Mouse (Mus musculus) kidney, adult 11 months (tissue): ENCODE results near the gene Krtap5-2.
"Not testable (repeated sequence)": the region's sequence is repeated elsewhere in the genome, so short reads cannot be mapped to it uniquely, and the experiment has no call there.

Experiments
- DNase-seq: peaks from one replicate; pipeline ENCODE4 v3.0.0; 2022

Krtap5-2 gene

GRCm38 (mm10) chr7:142175905-142176304 lies at the start of gene Krtap5-2:
Gene Krtap5-2, minus strand, starts transcription at chr7:142176005.
- DNase-seq: not testable (repeated sequence)

GRCm38 (mm10) chr7:142224518-142224917 lies 48.7 kb upstream of the Krtap5-2 start:
- DNase-seq: no peak

GRCm38 (mm10) chr7:142212136-142212535 lies 36.3 kb upstream of the Krtap5-2 start:
- not testable (repeated sequence) for DNase-seq

DNA sequence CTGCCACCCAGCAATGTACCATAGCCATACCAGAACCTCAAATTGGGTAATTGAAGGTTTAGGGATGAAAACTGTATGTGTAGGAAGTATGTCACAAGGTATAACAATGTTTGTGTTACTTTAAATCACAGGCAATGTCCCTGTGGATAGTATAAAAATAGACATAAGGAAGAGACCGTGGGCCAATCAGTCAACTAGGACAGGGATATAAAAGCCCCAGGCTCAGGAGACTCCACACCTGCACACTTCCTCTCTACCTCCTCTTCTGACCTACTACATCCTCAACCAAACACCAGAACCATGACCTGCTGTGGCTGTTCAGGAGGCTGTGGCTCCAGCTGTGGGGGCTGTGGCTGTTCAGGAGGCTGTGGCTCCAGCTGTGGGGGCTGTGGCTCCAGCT lies 35.8 kb upstream of the Krtap5-2 start, which contains the start of gene Gm7579:
TSS of gene Gm7579 (plus strand) at position 301 of the 400 bp plus-strand sequence.
- no peak for DNase-seq

DNA sequence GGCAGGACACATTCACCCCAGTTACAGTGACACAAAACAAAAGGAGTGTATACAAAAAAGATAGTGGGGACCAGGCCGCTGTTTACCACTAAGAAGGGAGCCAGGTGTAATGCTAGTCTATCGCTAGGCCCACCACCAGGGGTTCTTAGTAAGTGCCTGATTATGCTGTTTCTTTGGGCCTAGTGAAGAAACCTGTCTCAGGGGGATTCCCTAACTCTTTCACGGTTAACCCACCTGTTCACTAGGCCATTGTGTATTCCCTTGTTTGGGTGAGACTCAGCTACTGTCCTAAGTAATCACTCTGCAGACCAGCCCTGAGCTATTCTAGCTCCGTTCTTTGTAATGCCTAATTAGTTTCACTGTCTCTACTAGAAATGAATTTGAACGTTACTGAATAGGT lies 31.1 kb upstream of the Krtap5-2 start:
- DNase-seq: not testable (repeated sequence)

GRCm38 (mm10) chr7:142205488-142205887 lies 29.7 kb upstream of the Krtap5-2 start:
- DNase-seq: no peak

DNA sequence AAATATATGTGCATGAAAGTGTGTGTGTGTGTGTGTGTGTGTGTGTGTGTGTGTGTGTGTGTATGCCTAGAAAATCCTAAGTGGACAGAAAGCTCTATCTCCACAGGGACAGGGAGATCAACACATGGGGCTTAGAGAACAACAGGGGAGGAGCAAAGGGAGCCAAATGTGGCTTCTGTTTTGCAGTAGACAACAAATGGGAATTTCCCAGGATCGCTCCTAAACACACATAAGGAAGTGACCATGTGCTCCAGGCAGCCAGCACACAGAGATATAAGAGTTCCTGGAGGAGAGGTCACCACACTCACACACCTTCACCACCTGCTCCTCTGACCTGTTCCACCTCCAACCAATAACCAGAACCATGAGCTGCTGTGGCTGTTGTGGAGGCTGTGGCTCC lies 25.3 kb upstream of the Krtap5-2 start, which contains the start of gene Krtap5-3:
TSS of gene Krtap5-3 (plus strand) at position 301 of the 400 bp plus-strand sequence.
- no peak for DNase-seq

GRCm38 (mm10) chr7:142198748-142199147 lies 22.9 kb upstream of the Krtap5-2 start:
- no peak for DNase-seq

- no peak for DNase-seq
Observed at GRCm38 (mm10) chr7:142190289-142190688, 14.5 kb upstream of the Krtap5-2 start, which contains the start of gene Gm10153. Gene Gm10153, minus strand, starts transcription at chr7:142190389.

- no peak for DNase-seq
Observed at GRCm38 (mm10) chr7:142188156-142188555, 12.4 kb upstream of the Krtap5-2 start.

GRCm38 (mm10) chr7:142181021-142181420 lies 5.2 kb upstream of the Krtap5-2 start:
- DNase-seq: no peak

DNA sequence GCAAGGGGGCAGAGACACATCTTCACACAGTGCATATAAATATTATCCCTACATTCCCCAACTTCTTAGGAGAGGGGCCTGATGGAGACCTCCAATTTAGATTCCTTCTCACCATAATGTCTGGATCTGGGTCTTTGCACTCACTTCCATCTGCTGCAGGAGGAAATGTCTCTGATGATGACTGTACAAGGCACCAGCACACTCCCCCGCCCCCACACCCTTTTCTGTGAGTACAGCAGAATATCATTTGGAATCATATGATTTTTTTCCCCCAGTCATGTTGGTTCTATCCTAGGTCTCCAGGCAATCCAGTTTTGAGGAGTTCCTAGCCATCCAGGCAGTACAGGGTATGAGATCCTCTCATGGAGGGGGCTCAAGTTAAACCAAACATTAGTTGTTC lies 2.9 kb upstream of the Krtap5-2 start:
- DNase-seq: no peak

GRCm38 (mm10) chr7:142169836-142170235 lies 6.0 kb downstream of the Krtap5-2 start:
- DNase-seq: no peak

- not testable (repeated sequence) for DNase-seq
Observed at GRCm38 (mm10) chr7:142165639-142166038, 10.2 kb downstream of the Krtap5-2 start, which contains the start of gene Gm4553. Gene Gm4553, minus strand, starts transcription at chr7:142165739.

- no peak for DNase-seq
Observed at GRCm38 (mm10) chr7:142159366-142159765, 16.4 kb downstream of the Krtap5-2 start.

- not testable (repeated sequence) for DNase-seq
Observed at GRCm38 (mm10) chr7:142157013-142157412, 18.8 kb downstream of the Krtap5-2 start, which contains the start of gene Gm29735. Gene Gm29735, minus strand, starts transcription at chr7:142157113.

DNA sequence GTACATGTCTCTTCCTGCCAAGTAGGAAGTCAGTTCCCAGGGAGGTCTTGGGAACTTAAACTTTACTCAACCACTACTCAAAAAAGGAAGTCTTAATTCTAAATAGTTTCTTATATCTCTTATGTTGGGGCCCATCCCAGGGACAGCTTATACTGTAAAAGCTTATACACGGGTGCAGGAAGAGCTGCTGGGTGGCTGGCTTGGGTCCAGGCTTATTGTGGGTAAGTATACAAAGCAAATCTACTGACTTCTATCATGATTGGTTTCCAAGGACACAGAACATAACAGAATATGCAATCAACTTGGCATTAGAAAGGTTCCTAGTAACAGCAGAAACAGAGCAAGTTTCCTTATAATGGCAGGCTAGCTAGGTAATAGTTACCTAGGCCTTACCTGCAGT lies 20.5 kb downstream of the Krtap5-2 start:
- DNase-seq: no peak

GRCm38 (mm10) chr7:142152191-142152590 lies 23.6 kb downstream of the Krtap5-2 start:
- no peak for DNase-seq

DNA sequence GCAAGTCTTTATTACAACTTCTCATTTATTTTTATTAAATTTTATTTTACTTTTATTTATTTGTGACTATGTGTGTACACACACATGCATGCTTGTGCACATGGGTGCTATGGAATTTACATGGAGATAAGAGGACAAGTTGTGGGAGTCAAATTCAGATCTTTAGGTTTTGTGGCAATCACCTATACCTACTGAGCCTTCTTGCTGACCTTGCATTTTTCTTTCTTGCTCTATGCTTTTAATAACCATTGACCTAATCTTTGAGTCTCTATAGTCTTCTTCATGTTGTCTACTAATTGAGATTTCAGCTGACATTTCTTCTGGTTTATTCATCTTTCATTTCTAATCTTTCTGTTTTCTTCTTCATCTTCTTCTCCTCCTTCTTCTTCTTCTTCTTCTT lies 27.2 kb downstream of the Krtap5-2 start:
- DNase-seq: no peak

- peak; percentile 21 for DNase-seq
Observed at GRCm38 (mm10) chr7:142146033-142146432, 29.8 kb downstream of the Krtap5-2 start.

- no peak for DNase-seq
Observed at GRCm38 (mm10) chr7:142145413-142145940, 30.3 kb downstream of the Krtap5-2 start.

DNA sequence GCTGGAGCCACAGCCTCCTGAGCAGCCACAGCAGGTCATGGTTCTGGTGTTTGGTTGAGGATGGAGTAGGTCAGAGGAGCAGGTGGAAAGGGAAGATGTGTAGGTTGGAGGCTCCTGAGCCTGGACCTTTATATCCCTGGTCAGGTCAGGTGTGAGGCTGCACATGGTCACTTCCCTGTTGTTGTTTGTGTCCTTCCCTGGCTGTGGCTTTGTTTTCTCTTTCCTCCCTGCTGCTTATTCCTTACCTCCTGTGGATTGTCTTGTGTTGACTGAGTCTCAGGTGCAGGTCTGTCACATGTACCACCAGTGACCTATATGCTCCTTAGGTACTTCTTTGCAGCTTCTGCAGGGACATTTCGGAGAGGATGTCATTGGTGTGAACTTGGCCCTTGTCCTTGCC lies 31.3 kb downstream of the Krtap5-2 start, which contains the start of gene Gm45337:
TSS of gene Gm45337 (minus strand) at position 101 of the 400 bp plus-strand sequence.
- DNase-seq: no peak

DNA sequence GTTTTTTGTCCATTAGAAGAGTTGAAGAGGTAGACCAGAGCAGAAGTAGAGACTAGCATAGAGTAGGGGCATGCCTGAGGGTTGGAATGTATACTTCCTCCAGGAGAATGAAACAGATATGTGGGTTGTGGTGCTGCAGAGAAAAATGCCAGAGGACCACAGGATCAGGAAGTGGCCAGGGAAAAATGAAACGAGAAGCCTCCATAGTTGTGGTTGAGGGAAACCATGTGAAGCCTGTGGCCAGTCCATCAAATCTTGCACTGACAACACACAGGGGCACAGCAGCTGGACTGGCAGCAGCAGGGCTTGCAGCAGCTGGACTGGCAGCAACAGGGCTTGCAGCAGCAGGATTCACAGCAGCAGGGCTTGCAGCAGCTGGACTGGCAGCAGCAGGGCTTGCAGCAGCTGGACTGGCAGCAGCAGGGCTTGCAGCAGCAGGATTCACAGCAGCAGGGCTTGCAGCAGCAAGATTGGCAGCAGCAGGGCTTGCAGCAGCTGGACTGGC lies 32.2 kb downstream of the Krtap5-2 start:
- not testable (repeated sequence) for DNase-seq

- no peak for DNase-seq
Observed at GRCm38 (mm10) chr7:142140696-142141095, 35.1 kb downstream of the Krtap5-2 start.

GRCm38 (mm10) chr7:142135934-142136333 lies 39.9 kb downstream of the Krtap5-2 start, which contains the start of gene Gm39115:
Gene Gm39115, minus strand, starts transcription at chr7:142136034.
- DNase-seq: not testable (repeated sequence)
